Mouse (Mus musculus): ENCODE measurements at regions not wholly inside any gene's neighbourhood (a gene's known extent, or its start where the extent isn't known, plus 50 kb on each side); places are given as distances from the start of the nearest gene placed in this dataset.

- no peaks in the 10 kb centered on the region for H3K4me1 ChIP-seq
- H3K4me3 ChIP-seq: no peak overlapping the region
- H3K9me3 ChIP-seq: no peaks in the 10 kb centered on the region
- ATAC-seq (ENCODE audit: borderline replicate concordance, extremely low read depth, low FRiP score, low TSS enrichment): no peak
- 60% methylated on average over 5 of the region's 5 CpGs for WGBS
- H3K27ac ChIP-seq: no peak overlapping the region
- no peak overlapping the region for H3K4me2 ChIP-seq
- no peak overlapping the region for H3K9ac ChIP-seq
- no peaks in the 10 kb centered on the region for H3K27me3 ChIP-seq
- no peaks in the 10 kb centered on the region for H3K36me3 ChIP-seq
These were observed 368.5 kb downstream of the Tns1 start for GRCm38 (mm10) chr1:73755791-73756190.

GRCm38 (mm10) chr1:73754928-73755327 lies 369.3 kb downstream of the Tns1 start:
- WGBS: 80% methylated on average over 2 of the region's 2 CpGs
- H3K9me3 ChIP-seq: no peaks in the 10 kb centered on the region
- no peaks in the 10 kb centered on the region for H3K4me1 ChIP-seq
- no peak overlapping the region for H3K4me3 ChIP-seq
- no peak overlapping the region for H3K4me2 ChIP-seq
- H3K9ac ChIP-seq: no peak overlapping the region
- H3K36me3 ChIP-seq: no peaks in the 10 kb centered on the region
- H3K27me3 ChIP-seq: no peaks in the 10 kb centered on the region
- ATAC-seq (ENCODE audit: borderline replicate concordance, extremely low read depth, low FRiP score, low TSS enrichment): no peak
- H3K27ac ChIP-seq: no peak overlapping the region

- WGBS: 67% methylated on average over 2 of the region's 2 CpGs
- Histone ChIP-seq H3K36me3 (no peaks in the 10 kb centered on the region), H3K4me3 (no peak overlapping the region), H3K4me2 (no peak overlapping the region), H3K9ac (no peak overlapping the region), H3K4me1 (no peaks in the 10 kb centered on the region), H3K9me3 (no peaks in the 10 kb centered on the region), H3K27ac (no peak overlapping the region), H3K27me3 (no peaks in the 10 kb centered on the region)
- ATAC-seq (ENCODE audit: borderline replicate concordance, extremely low read depth, low FRiP score, low TSS enrichment): no peak
These were observed 371.1 kb downstream of the Tns1 start for GRCm38 (mm10) chr1:73753157-73753556.

GRCm38 (mm10) chr1:73748702-73749101 lies 375.5 kb downstream of the Tns1 start:
- no peak for ATAC-seq (ENCODE audit: borderline replicate concordance, extremely low read depth, low FRiP score, low TSS enrichment)
- Histone ChIP-seq H3K4me3 (no peak overlapping the region), H3K9ac (no peak overlapping the region), H3K27me3 (no peaks in the 10 kb centered on the region), H3K4me1 (peaks cover 12% of the 10 kb centered on the region), H3K27ac (no peak overlapping the region), H3K9me3 (no peaks in the 10 kb centered on the region), H3K36me3 (no peaks in the 10 kb centered on the region), H3K4me2 (no peak overlapping the region)

- no peak overlapping the region for H3K4me2 ChIP-seq
- H3K4me3 ChIP-seq: no peak overlapping the region
- 66% methylated on average over 4 of the region's 4 CpGs for WGBS
- H3K36me3 ChIP-seq: no peaks in the 10 kb centered on the region
- H3K4me1 ChIP-seq: peaks cover 22% of the 10 kb centered on the region
- peak overlapping the region; percentile 47 for H3K27ac ChIP-seq
- no peaks in the 10 kb centered on the region for H3K9me3 ChIP-seq
- H3K9ac ChIP-seq: no peak overlapping the region
- no peak for ATAC-seq (ENCODE audit: borderline replicate concordance, extremely low read depth, low FRiP score, low TSS enrichment)
- H3K27me3 ChIP-seq: no peaks in the 10 kb centered on the region
These were observed 379.6 kb downstream of the Tns1 start for GRCm38 (mm10) chr1:73744555-73745234.

GRCm38 (mm10) chr1:73743737-73744554 lies 380.3 kb downstream of the Tns1 start:
- Histone ChIP-seq H3K4me1 (peaks cover 22% of the 10 kb centered on the region), H3K9me3 (no peaks in the 10 kb centered on the region), H3K36me3 (no peaks in the 10 kb centered on the region), H3K27ac (peak overlapping the region; percentile 69), H3K9ac (no peak overlapping the region), H3K27me3 (no peaks in the 10 kb centered on the region), H3K4me3 (no peak overlapping the region), H3K4me2 (no peak overlapping the region)
- peak; percentile 91 for ATAC-seq (ENCODE audit: borderline replicate concordance, extremely low read depth, low FRiP score, low TSS enrichment)
- 18% methylated on average over 6 of the region's 6 CpGs for WGBS

GRCm38 (mm10) chr1:73737083-73737482 lies 387.2 kb downstream of the Tns1 start:
- no peak overlapping the region for H3K4me3 ChIP-seq
- peak; percentile 55; the same call in 1 of the 2 replicates for ATAC-seq (ENCODE audit: borderline replicate concordance, extremely low read depth, low FRiP score, low TSS enrichment)

GRCm38 (mm10) chr1:73728377-73728776 lies 395.9 kb downstream of the Tns1 start:
- peak; percentile 88 for ATAC-seq (ENCODE audit: borderline replicate concordance, extremely low read depth, low FRiP score, low TSS enrichment)
- no peak overlapping the region for H3K27ac ChIP-seq
- H3K4me2 ChIP-seq: no peak overlapping the region
- H3K9ac ChIP-seq: no peak overlapping the region
- no peaks in the 10 kb centered on the region for H3K36me3 ChIP-seq
- H3K4me3 ChIP-seq: no peak overlapping the region
- H3K4me1 ChIP-seq: peaks cover 10% of the 10 kb centered on the region; the same call in 1 of the 2 replicates
- peaks cover 4% of the 10 kb centered on the region; the same call in 1 of the 2 replicates for H3K9me3 ChIP-seq
- 29% methylated on average over 1 of the region's 1 CpGs for WGBS
- no peaks in the 10 kb centered on the region for H3K27me3 ChIP-seq

More at GRCm38 (mm10) chr1:73737083-73737482, 387.2 kb downstream of the Tns1 start:
- H3K36me3 ChIP-seq: no peaks in the 10 kb centered on the region
- no peaks in the 10 kb centered on the region for H3K4me1 ChIP-seq
- H3K27me3 ChIP-seq: no peaks in the 10 kb centered on the region
- H3K9me3 ChIP-seq: no peaks in the 10 kb centered on the region
- H3K9ac ChIP-seq: no peak overlapping the region
- H3K27ac ChIP-seq: no peak overlapping the region
- H3K4me2 ChIP-seq: no peak overlapping the region

- H3K4me1 ChIP-seq: peaks cover 10% of the 10 kb centered on the region; the same call in 1 of the 2 replicates
- H3K36me3 ChIP-seq: no peaks in the 10 kb centered on the region
- no peak overlapping the region for H3K9ac ChIP-seq
- H3K27ac ChIP-seq: no peak overlapping the region
- no peak overlapping the region for H3K4me3 ChIP-seq
- H3K9me3 ChIP-seq: peaks cover 4% of the 10 kb centered on the region; the same call in 1 of the 2 replicates
- H3K4me2 ChIP-seq: no peak overlapping the region
- peak; percentile 62; the same call in 1 of the 2 replicates for ATAC-seq (ENCODE audit: borderline replicate concordance, extremely low read depth, low FRiP score, low TSS enrichment)
- no peaks in the 10 kb centered on the region for H3K27me3 ChIP-seq
These were observed 396.5 kb downstream of the Tns1 start for GRCm38 (mm10) chr1:73727781-73728180.

- Histone ChIP-seq H3K27ac (no peak overlapping the region), H3K4me1 (peaks cover 10% of the 10 kb centered on the region; the same call in 1 of the 2 replicates), H3K4me3 (no peak overlapping the region), H3K36me3 (no peaks in the 10 kb centered on the region), H3K9ac (no peak overlapping the region), H3K27me3 (no peaks in the 10 kb centered on the region), H3K4me2 (no peak overlapping the region), H3K9me3 (peaks cover 4% of the 10 kb centered on the region; the same call in 1 of the 2 replicates)
- WGBS: 90% methylated on average over 2 of the region's 2 CpGs
- no peak for ATAC-seq (ENCODE audit: borderline replicate concordance, extremely low read depth, low FRiP score, low TSS enrichment)
These were observed 397.6 kb downstream of the Tns1 start for GRCm38 (mm10) chr1:73726658-73727057.

GRCm38 (mm10) chr1:73725486-73725885 lies 398.8 kb downstream of the Tns1 start:
- peaks cover 4% of the 10 kb centered on the region; the same call in 1 of the 2 replicates for H3K9me3 ChIP-seq
- peaks cover 10% of the 10 kb centered on the region; the same call in 1 of the 2 replicates for H3K4me1 ChIP-seq
- no peak overlapping the region for H3K9ac ChIP-seq
- no peaks in the 10 kb centered on the region for H3K27me3 ChIP-seq
- WGBS: 91% methylated on average over 1 of the region's 1 CpGs
- H3K4me3 ChIP-seq: no peak overlapping the region
- H3K27ac ChIP-seq: peak overlapping the region; percentile 14; the same call in 1 of the 2 replicates
- no peak overlapping the region for H3K4me2 ChIP-seq
- H3K36me3 ChIP-seq: no peaks in the 10 kb centered on the region
- no peak for ATAC-seq (ENCODE audit: borderline replicate concordance, extremely low read depth, low FRiP score, low TSS enrichment)

- no peak overlapping the region for H3K9ac ChIP-seq
These were observed 399.7 kb downstream of the Tns1 start for GRCm38 (mm10) chr1:73724551-73724950.

More at GRCm38 (mm10) chr1:73724551-73724950, 399.7 kb downstream of the Tns1 start:
- Histone ChIP-seq H3K4me2 (no peak overlapping the region), H3K27ac (no peak overlapping the region), H3K36me3 (no peaks in the 10 kb centered on the region), H3K9me3 (peaks cover 2% of the 10 kb centered on the region; the same call in 1 of the 2 replicates), H3K4me3 (no peak overlapping the region), H3K27me3 (no peaks in the 10 kb centered on the region), H3K4me1 (peaks cover 10% of the 10 kb centered on the region; the same call in 1 of the 2 replicates)
- ATAC-seq (ENCODE audit: borderline replicate concordance, extremely low read depth, low FRiP score, low TSS enrichment): no peak
- 51% methylated on average over 2 of the region's 2 CpGs for WGBS
